ENCODE assay signal across 8 mouse cellular contexts in the genomic region with DNA sequence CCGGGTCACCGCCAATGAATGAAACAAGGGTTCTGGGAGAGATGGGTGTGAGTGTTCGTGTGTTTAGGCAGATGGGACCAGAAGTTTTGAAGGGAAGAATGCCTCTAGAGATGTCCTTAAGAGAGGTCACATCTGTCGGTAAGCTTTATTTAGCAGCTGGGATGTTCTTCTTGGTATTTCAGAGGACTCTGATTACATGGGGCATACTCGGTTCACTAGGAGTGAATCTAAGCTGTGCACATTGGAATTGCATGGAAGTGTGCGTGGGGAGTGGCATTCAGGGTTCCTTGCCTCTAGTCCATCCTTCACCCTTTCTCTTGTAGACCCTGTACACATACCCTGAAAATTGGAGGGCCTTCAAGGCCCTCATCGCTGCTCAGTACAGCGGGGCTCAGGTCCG. TPM values are rescaled to one million over a fixed set of nuclear protein-coding genes. Genes with fewer than 3 reads are reported as not detected.
DNase-seq lines count a peak whose midpoint lies in the region; ATAC-seq and TF ChIP-seq lines count a peak whose summit lies in the region.

No protein-coding gene starts in this region.

- H3K4me3 ChIP-seq in heart, embryonic 10.5 days, result peak overlapping the region; percentile 89
- peak overlapping the region; percentile 76 to 99 (median 94) for H3K4me3 ChIP-seq in CH12.LX (replicated peaks in 1 of 3; ENCODE audit: low read depth in 2 of 3, low read length in 2 of 3, poor library complexity in 1 of 3)
- peak overlapping the region; percentile 73 for H3K4me3 ChIP-seq in forebrain, embryonic 16.5 days (replicated peaks; ENCODE audit: low read length)
- H3K4me3 ChIP-seq in liver, postnatal 0 days (ENCODE audit: low read depth, low read length), result peak overlapping the region; percentile 62

- no peak for TF ChIP-seq EP300 in CH12.LX (IDR thresholded peaks at IDR 0.05; ENCODE audit: low read length)
- TF ChIP-seq EP300 in liver, postnatal 0 days (IDR thresholded peaks at IDR 0.05; ENCODE audit: low read depth), result no peak

- TF ChIP-seq CTCF in CH12.LX (conservative IDR thresholded peaks at IDR 0.05 in 1 of 2, IDR thresholded peaks at IDR 0.05 in 1 of 2; ENCODE audit: low read depth in 2 of 2, low read length in 2 of 2), result no peak
- no peak for TF ChIP-seq CTCF in liver, postnatal 0 days (IDR thresholded peaks at IDR 0.05; ENCODE audit: low read depth)

- dilution Hi-C loops in CH12.LX (cut with MboI; ENCODE audit: extremely low pct_ligation_motif_present, extremely low pct_unique_long_range_greater_than_20kb, low sequenced_read_pairs), result no loop called here

- H3K27me3 ChIP-seq in heart, embryonic 10.5 days (ENCODE audit: insufficient read depth, poor library complexity, severe bottlenecking), result no peaks in the 10 kb centered on the region
- H3K27me3 ChIP-seq in CH12.LX (replicated peaks), result no peaks in the 10 kb centered on the region
- no peaks in the 10 kb centered on the region for H3K27me3 ChIP-seq in forebrain, embryonic 16.5 days (replicated peaks; ENCODE audit: control insufficient read depth, insufficient read depth, low read length)
- no peaks in the 10 kb centered on the region for H3K27me3 ChIP-seq in liver, postnatal 0 days (ENCODE audit: insufficient read depth, low read length)

- H3K9me3 ChIP-seq in heart, embryonic 10.5 days, result no peaks in the 10 kb centered on the region
- no peaks in the 10 kb centered on the region for H3K9me3 ChIP-seq in CH12.LX (replicated peaks; ENCODE audit: low read length)
- H3K9me3 ChIP-seq in forebrain, embryonic 16.5 days (ENCODE audit: control insufficient read depth, low read length), result no peaks in the 10 kb centered on the region
- H3K9me3 ChIP-seq in liver, postnatal 0 days (ENCODE audit: low read length), result no peaks in the 10 kb centered on the region

- H3K79me2 ChIP-seq in CH12.LX (replicated peaks; ENCODE audit: control insufficient read depth, extremely low read depth, insufficient read depth, poor library complexity, severe bottlenecking), result peaks cover 61% of the 10 kb centered on the region

- no peak for TF ChIP-seq RAD21 in CH12.LX (IDR thresholded peaks at IDR 0.05; ENCODE audit: low read depth, low read length)

- H3K36me3 ChIP-seq in heart, embryonic 10.5 days, result peaks cover 76% of the 10 kb centered on the region
- H3K36me3 ChIP-seq in CH12.LX (replicated peaks in 1 of 2; ENCODE audit: control insufficient read depth in 1 of 2, insufficient read depth in 1 of 2, low read length in 1 of 2), result peaks cover 67 to 82% of the 10 kb centered on the region in 2 experiments
- H3K36me3 ChIP-seq in forebrain, embryonic 16.5 days (ENCODE audit: control insufficient read depth, insufficient read depth), result peaks cover 46% of the 10 kb centered on the region
- peaks cover 65% of the 10 kb centered on the region for H3K36me3 ChIP-seq in liver, postnatal 0 days (replicated peaks; ENCODE audit: insufficient read depth, low read length)

- DNase-seq in heart, embryonic 10.5 days (ENCODE audit: low spot score), result no peak
- DNase-seq in heart, postnatal 25 days (ENCODE audit: low spot score), result no peak
- DNase-seq in CH12.LX (ENCODE audit: extremely low read depth), result no peak
- no peak for DNase-seq in liver, postnatal 0 days
- DNase-seq in ovary, adult 18-20 months (ENCODE audit: low spot score), result no peak
- DNase-seq in natural killer cell, adult 2 months (ENCODE audit: low spot score in 2 of 2), result no peak
- no peak for DNase-seq in left cerebral cortex, adult 8-10 months (ENCODE audit: low spot score in 2 of 2)

- ATAC-seq in forebrain, embryonic 16.5 days, result no peak
- ATAC-seq in liver, postnatal 0 days, result no peak

- H3K9ac ChIP-seq in CH12.LX (ENCODE audit: insufficient read depth, low read depth), result peak overlapping the region; percentile 98
- H3K9ac ChIP-seq in forebrain, embryonic 16.5 days (replicated peaks; ENCODE audit: low read depth, low read length), result peak overlapping the region; percentile 64
- H3K9ac ChIP-seq in liver, postnatal 0 days (replicated peaks), result peak overlapping the region; percentile 81

- 6% methylated on average over 9 of the region's 9 CpGs for WGBS in heart, embryonic 10.5 days
- WGBS in forebrain, embryonic 16.5 days, result under 1% methylated on average over 7 of the region's 9 CpGs
- 4% methylated on average over 9 of the region's 9 CpGs for WGBS in liver, postnatal 0 days (ENCODE audit: insufficient replicate concordance)

- peak overlapping the region; percentile 91 for H3K4me2 ChIP-seq in CH12.LX (ENCODE audit: insufficient read depth, low read depth, poor library complexity, severe bottlenecking)
- peak overlapping the region; percentile 85 for H3K4me2 ChIP-seq in forebrain, embryonic 16.5 days (ENCODE audit: low read length)
- H3K4me2 ChIP-seq in liver, postnatal 0 days (ENCODE audit: low read depth, low read length), result peak overlapping the region; percentile 90

- intact Hi-C loops in heart, postnatal 25 days (cut with DNase I), result loop anchor here (2.0 kb wide), 1 partner anchor 69 kb away; a partner anchor contains a TSS

- peak overlapping the region; percentile 92 for H3K27ac ChIP-seq in heart, embryonic 10.5 days
- H3K27ac ChIP-seq in CH12.LX (ENCODE audit: insufficient read depth, low read depth), result peak overlapping the region; percentile 15; the same call in 1 of the 2 replicates
- no peak overlapping the region; the same call in 1 of the 2 replicates for H3K27ac ChIP-seq in forebrain, embryonic 16.5 days (ENCODE audit: low read length)
- H3K27ac ChIP-seq in liver, postnatal 0 days (ENCODE audit: low read depth), result peak overlapping the region; percentile 63; the same call in 1 of the 2 replicates

- TF ChIP-seq POLR2A in CH12.LX (IDR thresholded peaks at IDR 0.05; ENCODE audit: low read depth, low read length), result no peak

- H3K4me1 ChIP-seq in heart, embryonic 10.5 days, result peaks cover 19% of the 10 kb centered on the region
- H3K4me1 ChIP-seq in CH12.LX (ENCODE audit: control insufficient read depth in 1 of 2, insufficient read depth in 2 of 2), result peaks cover 10 to 58% of the 10 kb centered on the region in 2 experiments
- peaks cover 19% of the 10 kb centered on the region for H3K4me1 ChIP-seq in forebrain, embryonic 16.5 days (replicated peaks; ENCODE audit: control insufficient read depth, insufficient read depth, low read length)
- H3K4me1 ChIP-seq in liver, postnatal 0 days (ENCODE audit: insufficient read depth), result peaks cover 18% of the 10 kb centered on the region

- in situ Hi-C loops in CH12.LX (cut with MboI; ENCODE audit: low pct_ligation_motif_present, low pct_unique_long_range_greater_than_20kb, low sequenced_read_pairs), result no loop called here

TF ChIP-seq in CH12.LX, 34 proteins besides CTCF, POLR2A, EP300 and RAD21 (continues in another document):
- TF ChIP-seq MXI1 (IDR thresholded peaks at IDR 0.05; ENCODE audit: low read depth, low read length) (peak; percentile 18; the same call in 1 of the 2 replicates), KAT2A (IDR thresholded peaks at IDR 0.05; ENCODE audit: insufficient replicate concordance, low read length) (no peak)

RNA-seq across cellular contexts. Expression of a gene that starts 1.1 kb away (rescaled TPM):
- 378 and 459 TPM in 2 replicates for polyA plus RNA-seq in heart, embryonic 10.5 days (2016; fragmentation: Nextera tagmentation; extraction: Ambion mirVana)
- total RNA-seq in heart, postnatal 25 days (2021), result 100 to 1,000 TPM; 241 to 256 TPM
- total RNA-seq in CH12.LX (2012; rRNA removed), result 1,294 and 1,368 TPM in 2 replicates
- total RNA-seq in CH12.LX (2014; rRNA removed), result 1,172 and 1,266 TPM in 2 replicates
- polyA plus RNA-seq in CH12.LX (2012; ENCODE audit: insufficient read length, low read depth), result 1,511 and 1,695 TPM in 2 replicates
- polyA plus RNA-seq in forebrain, embryonic 16.5 days (2015; fragmentation: Nextera tagmentation; extraction: Ambion mirVana), result 346 and 348 TPM in 2 replicates
- 129 and 134 TPM in 2 replicates for polyA plus RNA-seq in liver, postnatal 0 days (2015; fragmentation: Nextera tagmentation; extraction: Ambion mirVana)
- 100 to 1,000 TPM; 224 to 271 (median 243) TPM for total RNA-seq in left cerebral cortex, adult 8-10 months (2022)

RNA-seq across cellular contexts. Expression of a gene that starts 14.2 kb away (rescaled TPM):
- polyA plus RNA-seq in heart, embryonic 10.5 days (2016; fragmentation: Nextera tagmentation; extraction: Ambion mirVana), result 25.7 and 32.8 TPM in 2 replicates
- 1 to 10 TPM; 7.2 to 8.8 TPM for total RNA-seq in heart, postnatal 25 days (2021)
- total RNA-seq in CH12.LX (2012; rRNA removed) (47.7 and 49.1 TPM in 2 replicates), CH12.LX (2014; rRNA removed) (40.4 and 41.8 TPM in 2 replicates)
- polyA plus RNA-seq in CH12.LX (2012; ENCODE audit: insufficient read length, low read depth), result 52.9 and 54.9 TPM in 2 replicates
- 33.6 and 35.5 TPM in 2 replicates for polyA plus RNA-seq in forebrain, embryonic 16.5 days (2015; fragmentation: Nextera tagmentation; extraction: Ambion mirVana)
- polyA plus RNA-seq in liver, postnatal 0 days (2015; fragmentation: Nextera tagmentation; extraction: Ambion mirVana), result 9.0 and 10.7 TPM in 2 replicates
- 10 to 100 TPM; 20.5 to 26.0 (median 22.1) TPM for total RNA-seq in left cerebral cortex, adult 8-10 months (2022)

RNA-seq across cellular contexts. Expression of a gene that starts 21.2 kb away (rescaled TPM):
- 15.1 and 19.4 TPM in 2 replicates for polyA plus RNA-seq in heart, embryonic 10.5 days (2016; fragmentation: Nextera tagmentation; extraction: Ambion mirVana)
- 100 to 1,000 TPM; 283 to 326 TPM for total RNA-seq in heart, postnatal 25 days (2021)
- total RNA-seq in CH12.LX (2012; rRNA removed) (15.3 and 21.7 TPM in 2 replicates), CH12.LX (2014; rRNA removed) (1.5 and 1.7 TPM in 2 replicates)
- 1.8 and 2.0 TPM in 2 replicates for polyA plus RNA-seq in CH12.LX (2012; ENCODE audit: insufficient read length, low read depth)
- polyA plus RNA-seq in forebrain, embryonic 16.5 days (2015; fragmentation: Nextera tagmentation; extraction: Ambion mirVana), result 2.2 and 3.4 TPM in 2 replicates
- 3.5 and 4.0 TPM in 2 replicates for polyA plus RNA-seq in liver, postnatal 0 days (2015; fragmentation: Nextera tagmentation; extraction: Ambion mirVana)
- 10 to 100 TPM; 24.9 to 29.0 (median 27.5) TPM for total RNA-seq in left cerebral cortex, adult 8-10 months (2022)

RNA-seq across cellular contexts. Expression of a gene that starts 26.2 kb away (rescaled TPM):
- 113 and 140 TPM in 2 replicates for polyA plus RNA-seq in heart, embryonic 10.5 days (2016; fragmentation: Nextera tagmentation; extraction: Ambion mirVana)
- 10 to 100 TPM; 29.5 to 32.3 TPM for total RNA-seq in heart, postnatal 25 days (2021)
- 131 and 158 TPM in 2 replicates for total RNA-seq in CH12.LX (2012; rRNA removed)
- total RNA-seq in CH12.LX (2014; rRNA removed), result 115 and 117 TPM in 2 replicates
- polyA plus RNA-seq in CH12.LX (2012; ENCODE audit: insufficient read length, low read depth), result 149 and 162 TPM in 2 replicates
- 175 and 186 TPM in 2 replicates for polyA plus RNA-seq in forebrain, embryonic 16.5 days (2015; fragmentation: Nextera tagmentation; extraction: Ambion mirVana)
- polyA plus RNA-seq in liver, postnatal 0 days (2015; fragmentation: Nextera tagmentation; extraction: Ambion mirVana), result 43.0 and 45.7 TPM in 2 replicates
- 10 to 100 TPM; 46.8 to 53.8 (median 50.4) TPM for total RNA-seq in left cerebral cortex, adult 8-10 months (2022)

RNA-seq across cellular contexts. Expression of a gene that starts 38.5 kb away (rescaled TPM):
- polyA plus RNA-seq in heart, embryonic 10.5 days (2016; fragmentation: Nextera tagmentation; extraction: Ambion mirVana), result 17.4 and 24.4 TPM in 2 replicates
- total RNA-seq in heart, postnatal 25 days (2021), result 1 to 10 TPM; 8.9 to 9.1 TPM
- total RNA-seq in CH12.LX (2012; rRNA removed) (33.3 and 33.6 TPM in 2 replicates), CH12.LX (2014; rRNA removed) (18.7 and 20.4 TPM in 2 replicates)
- 35.2 and 37.3 TPM in 2 replicates for polyA plus RNA-seq in CH12.LX (2012; ENCODE audit: insufficient read length, low read depth)
- polyA plus RNA-seq in forebrain, embryonic 16.5 days (2015; fragmentation: Nextera tagmentation; extraction: Ambion mirVana), result 9.7 and 10.5 TPM in 2 replicates
- polyA plus RNA-seq in liver, postnatal 0 days (2015; fragmentation: Nextera tagmentation; extraction: Ambion mirVana), result 8.0 and 9.5 TPM in 2 replicates
- total RNA-seq in left cerebral cortex, adult 8-10 months (2022), result 10 to 100 TPM; 12.6 to 15.3 (median 13.8) TPM
